Mouse (Mus musculus) lung, embryonic 15.5 days (tissue): ENCODE results near the gene Olfr1034. TPM values are rescaled to one million over a fixed set of nuclear protein-coding genes. Genes with fewer than 3 reads are reported as not detected.
"Not testable (repeated sequence)": the region's sequence is repeated elsewhere in the genome, so short reads cannot be mapped to it uniquely, and the experiment has no call there.

Experiments
- ATAC-seq: fragments of 200-750 bp; cut with Nextera tagmentation; 2 replicates; pipeline ENCODE4 v1.8.0; 2017; ENCODE audit warnings: moderate number of reproducible peaks, borderline replicate concordance; ENCODE audit not compliant: low FRiP score, low TSS enrichment; ENCODE audit errors: extremely low read depth
- H3K27ac ChIP-seq: fragments of 300-500 bp; sonication (generic); 2 replicates; pipeline ENCODE4 v1.5.1; 2015; ENCODE audit warnings: moderate library complexity, mild to moderate bottlenecking, inconsistent platforms
- H3K27me3 ChIP-seq: fragments of 300-500 bp; sonication (generic); 2 replicates; pipeline ENCODE4 v1.6.1; 2015; ENCODE audit warnings: inconsistent platforms
- H3K36me3 ChIP-seq: fragments of 300-500 bp; sonication (generic); 2 replicates; pipeline ENCODE4 v1.6.1; 2015; ENCODE audit warnings: inconsistent platforms
- H3K4me1 ChIP-seq: fragments of 300-500 bp; sonication (generic); 2 replicates; pipeline ENCODE4 v1.6.1; 2015; ENCODE audit warnings: inconsistent platforms
- H3K4me2 ChIP-seq: fragments of 300-500 bp; sonication (generic); 2 replicates; pipeline ENCODE4 v1.6.1; 2015; ENCODE audit warnings: inconsistent platforms, mild to moderate bottlenecking, moderate library complexity
- H3K4me3 ChIP-seq: fragments of 300-500 bp; sonication (generic); 2 replicates; pipeline ENCODE4 v1.5.1; 2015; ENCODE audit warnings: mild to moderate bottlenecking, inconsistent platforms
- H3K9ac ChIP-seq: fragments of 300-500 bp; sonication (generic); 2 replicates; pipeline ENCODE4 v1.6.1; 2015; ENCODE audit warnings: inconsistent platforms
- H3K9me3 ChIP-seq: fragments of 300-500 bp; sonication (generic); 2 replicates; pipeline ENCODE4 v1.6.1; 2016; ENCODE audit warnings: inconsistent platforms
- WGBS: fragments of 180-500 bp; shearing (Covaris S2); methylation state at CpG from one replicate; pipeline ENCODE4 v1.1.7; 2015; 5-methylcytosine and 5-hydroxymethylcytosine counted together
- polyA plus RNA-seq: library from polyadenylated mRNA; unstranded; fragments of >200 nt; fragmentation: Nextera tagmentation; extraction: Ambion mirVana; gene quantifications from 2 replicates; pipeline ENCODE4 v1.2.1, GENCODE M21; 2015

Gene Olfr1034
- polyA plus RNA-seq: not detected in 2 replicates

- H3K4me1 ChIP-seq: no peaks in the 10 kb centered on the region
- no peaks in the 10 kb centered on the region for H3K36me3 ChIP-seq
- no peak for ATAC-seq
- no peak within 1 kb of the TSS for H3K4me3 ChIP-seq
- no peak within 1 kb of the TSS for H3K27ac ChIP-seq
- no peaks in the 10 kb centered on the region for H3K9me3 ChIP-seq
- H3K9ac ChIP-seq: no peak within 1 kb of the TSS
- H3K27me3 ChIP-seq: no peaks in the 10 kb centered on the region
- no peak within 1 kb of the TSS for H3K4me2 ChIP-seq
Observed at GRCm38 (mm10) chr2:86045561-86045960, at the start of gene Olfr1034. Gene Olfr1034, plus strand, starts transcription at chr2:86045861.

GRCm38 (mm10) chr2:86005240-86005639 lies 40.4 kb upstream of the Olfr1034 start, which contains the start of gene Olfr1032:
Gene Olfr1032, plus strand, starts transcription at chr2:86005540.
- Histone ChIP-seq H3K9me3 (no peaks in the 10 kb centered on the region), H3K4me3 (no peak within 1 kb of the TSS), H3K4me2 (no peak within 1 kb of the TSS), H3K27ac (no peak within 1 kb of the TSS), H3K36me3 (no peaks in the 10 kb centered on the region), H3K9ac (no peak within 1 kb of the TSS), H3K4me1 (no peaks in the 10 kb centered on the region), H3K27me3 (no peaks in the 10 kb centered on the region)
- WGBS: 81% methylated on average over 7 of the region's 7 CpGs
- ATAC-seq: no peak

GRCm38 (mm10) chr2:86020406-86020805 lies 25.3 kb upstream of the Olfr1034 start, which contains the start of gene Olfr1033:
Gene Olfr1033, plus strand, starts transcription at chr2:86020633.
- Histone ChIP-seq H3K27ac (0 out of 2 replicates have a peak within 1 kb of the TSS, but pooled peaks have one; percentile 44), H3K4me3 (peak within 1 kb of the TSS; percentile 38), H3K4me2 (peak within 1 kb of the TSS; percentile 48)
- 5% methylated on average over 11 of the region's 11 CpGs for WGBS
- not testable (repeated sequence) for H3K4me1 ChIP-seq, H3K9me3 ChIP-seq, H3K36me3 ChIP-seq, H3K27me3 ChIP-seq, H3K9ac ChIP-seq, ATAC-seq

- not testable (repeated sequence) for H3K9ac ChIP-seq, H3K4me2 ChIP-seq, H3K36me3 ChIP-seq, H3K9me3 ChIP-seq, H3K27ac ChIP-seq, ATAC-seq, H3K27me3 ChIP-seq, H3K4me1 ChIP-seq, H3K4me3 ChIP-seq
- 35% methylated on average over 6 of the region's 9 CpGs for WGBS
Observed at GRCm38 (mm10) chr2:86021518-86021917, 24.1 kb upstream of the Olfr1034 start.

- H3K9ac ChIP-seq, H3K36me3 ChIP-seq, H3K4me3 ChIP-seq, H3K9me3 ChIP-seq, H3K4me1 ChIP-seq, H3K27ac ChIP-seq, ATAC-seq, H3K27me3 ChIP-seq, H3K4me2 ChIP-seq: not testable (repeated sequence)
Observed at GRCm38 (mm10) chr2:86050777-86051176, 5.1 kb downstream of the Olfr1034 start.

- H3K27me3 ChIP-seq, ATAC-seq, H3K9me3 ChIP-seq, H3K9ac ChIP-seq, H3K4me2 ChIP-seq, H3K4me1 ChIP-seq, H3K4me3 ChIP-seq, H3K27ac ChIP-seq, H3K36me3 ChIP-seq: not testable (repeated sequence)
- WGBS: 94% methylated on average over 2 of the region's 2 CpGs
Observed at GRCm38 (mm10) chr2:86063766-86064165, 18.1 kb downstream of the Olfr1034 start.

- Histone ChIP-seq H3K4me1 (no peaks in the 10 kb centered on the region), H3K36me3 (no peaks in the 10 kb centered on the region), H3K27ac (no peak overlapping the region), H3K4me3 (no peak overlapping the region), H3K9me3 (no peaks in the 10 kb centered on the region), H3K9ac (no peak overlapping the region), H3K27me3 (no peaks in the 10 kb centered on the region), H3K4me2 (no peak overlapping the region)
- WGBS: 91% methylated on average over 8 of the region's 8 CpGs
- no peak for ATAC-seq
Observed at GRCm38 (mm10) chr2:86070189-86070588, 24.5 kb downstream of the Olfr1034 start.

GRCm38 (mm10) chr2:86073692-86074091 lies 28.0 kb downstream of the Olfr1034 start, which contains the start of gene Olfr1036:
Gene Olfr1036, plus strand, starts transcription at chr2:86073992.
- H3K4me2 ChIP-seq, ATAC-seq, H3K36me3 ChIP-seq, H3K9me3 ChIP-seq, H3K9ac ChIP-seq, H3K27ac ChIP-seq, H3K4me3 ChIP-seq, H3K4me1 ChIP-seq, H3K27me3 ChIP-seq: not testable (repeated sequence)

GRCm38 (mm10) chr2:86080478-86080877 lies 34.8 kb downstream of the Olfr1034 start:
- not testable (repeated sequence) for H3K4me1 ChIP-seq, H3K4me2 ChIP-seq, H3K4me3 ChIP-seq, H3K27ac ChIP-seq, H3K9ac ChIP-seq, H3K27me3 ChIP-seq, H3K9me3 ChIP-seq, H3K36me3 ChIP-seq, ATAC-seq
- 88% methylated on average over 1 of the region's 1 CpGs for WGBS

- Histone ChIP-seq H3K9me3 (no peaks in the 10 kb centered on the region), H3K4me3 (no peak within 1 kb of the TSS), H3K9ac (no peak within 1 kb of the TSS), H3K4me2 (no peak within 1 kb of the TSS), H3K27ac (no peak within 1 kb of the TSS), H3K36me3 (no peaks in the 10 kb centered on the region), H3K4me1 (no peaks in the 10 kb centered on the region), H3K27me3 (no peaks in the 10 kb centered on the region)
- 88% methylated on average over 2 of the region's 2 CpGs for WGBS
- no peak for ATAC-seq
Observed at GRCm38 (mm10) chr2:86087285-86087684, 41.6 kb downstream of the Olfr1034 start, which contains the start of gene Olfr1037. Gene Olfr1037, minus strand, starts transcription at chr2:86087385.

Other genes with a start within 250 kb of the Olfr1034 start
- gene Olfr1016, start 243.3 kb upstream of the Olfr1034 start, polyA plus RNA-seq: not detected in 2 replicates
- gene Olfr1018, start 227.4 kb upstream of the Olfr1034 start, polyA plus RNA-seq: not detected in 2 replicates
- not detected in 2 replicates for gene Olfr1019, start 200.4 kb upstream of the Olfr1034 start, polyA plus RNA-seq
- gene Olfr1020, start 198.8 kb upstream of the Olfr1034 start, polyA plus RNA-seq: not detected in 2 replicates
- gene Olfr1022, start 177.3 kb upstream of the Olfr1034 start, polyA plus RNA-seq: not detected in 2 replicates
- not detected in 2 replicates for gene Olfr1023, start 160.2 kb upstream of the Olfr1034 start, polyA plus RNA-seq
- not detected in 2 replicates for gene Olfr1024, start 140.8 kb upstream of the Olfr1034 start, polyA plus RNA-seq
- not detected in 2 replicates for gene Olfr1025-ps1, start 130.7 kb upstream of the Olfr1034 start, polyA plus RNA-seq
- gene Olfr1026, start 124.3 kb upstream of the Olfr1034 start, polyA plus RNA-seq: not detected in 2 replicates
- not detected in 2 replicates for gene Olfr1028, start 95.4 kb upstream of the Olfr1034 start, polyA plus RNA-seq
- not detected in 2 replicates for gene Olfr1029, start 72.0 kb upstream of the Olfr1034 start, polyA plus RNA-seq
- gene Olfr1030, start 66.6 kb upstream of the Olfr1034 start, polyA plus RNA-seq: not detected in 2 replicates
- gene Olfr1031, start 55.6 kb upstream of the Olfr1034 start, polyA plus RNA-seq: not detected in 2 replicates
- not detected in 2 replicates for gene Olfr1032, start 40.3 kb upstream of the Olfr1034 start, polyA plus RNA-seq
- gene Olfr1033, start 25.2 kb upstream of the Olfr1034 start, polyA plus RNA-seq: 2.3 and 3.1 TPM in 2 replicates
- not detected in 2 replicates for gene Olfr1036, start 28.1 kb downstream of the Olfr1034 start, polyA plus RNA-seq
- not detected in 2 replicates for gene Olfr1037, start 41.5 kb downstream of the Olfr1034 start, polyA plus RNA-seq
- not detected in 2 replicates for gene Olfr1039, start 90.1 kb downstream of the Olfr1034 start, polyA plus RNA-seq
- not detected in 2 replicates for gene Olfr1040, start 100.9 kb downstream of the Olfr1034 start, polyA plus RNA-seq
- gene Olfr1042, start 116.0 kb downstream of the Olfr1034 start, polyA plus RNA-seq: not detected in 2 replicates
- gene Olfr1043, start 121.7 kb downstream of the Olfr1034 start, polyA plus RNA-seq: not detected in 2 replicates
- gene Olfr1044, start 132.0 kb downstream of the Olfr1034 start, polyA plus RNA-seq: not detected in 2 replicates
- gene Olfr52, start 139.8 kb downstream of the Olfr1034 start, polyA plus RNA-seq: not detected in 2 replicates
- not detected in 2 replicates for gene Olfr1045, start 157.1 kb downstream of the Olfr1034 start, polyA plus RNA-seq
- gene Olfr1046, start 173.5 kb downstream of the Olfr1034 start, polyA plus RNA-seq: not detected in 2 replicates
- gene Olfr1047, start 185.5 kb downstream of the Olfr1034 start, polyA plus RNA-seq: not detected in 2 replicates
- not detected in 2 replicates for gene Olfr1048, start 194.4 kb downstream of the Olfr1034 start, polyA plus RNA-seq
- not detected in 2 replicates for gene Olfr1049, start 212.5 kb downstream of the Olfr1034 start, polyA plus RNA-seq
- not detected in 2 replicates for gene Olfr1051, start 233.2 kb downstream of the Olfr1034 start, polyA plus RNA-seq
- not detected in 2 replicates for gene Olfr1052, start 246.6 kb downstream of the Olfr1034 start, polyA plus RNA-seq